Mouse (Mus musculus) splenic B cell, adult 2 months (primary cell): ENCODE data around the gene Icam2.
A peak's percentile ranks its signal among the peaks of the same experiment; 100 is the strongest.

Experiments used
- DNase-seq: peaks from one replicate; pipeline ENCODE4 v3.0.0-alpha.2; 2011; ENCODE audit warnings: low read depth, low spot score
- H3K27me3 ChIP-seq: 2 replicates; pipeline ENCODE4 v1.6.1; 2012; ENCODE audit warnings: mild to moderate bottlenecking, low read length, moderate library complexity, mixed read lengths; ENCODE audit not compliant: control insufficient read depth, poor library complexity, insufficient read depth, severe bottlenecking
- H3K36me3 ChIP-seq: 2 replicates; pipeline ENCODE4 v1.6.1; 2012; ENCODE audit warnings: mild to moderate bottlenecking, low read length, moderate library complexity, mixed read lengths; ENCODE audit not compliant: control insufficient read depth, poor library complexity, insufficient read depth, severe bottlenecking

Icam2 gene

DNA sequence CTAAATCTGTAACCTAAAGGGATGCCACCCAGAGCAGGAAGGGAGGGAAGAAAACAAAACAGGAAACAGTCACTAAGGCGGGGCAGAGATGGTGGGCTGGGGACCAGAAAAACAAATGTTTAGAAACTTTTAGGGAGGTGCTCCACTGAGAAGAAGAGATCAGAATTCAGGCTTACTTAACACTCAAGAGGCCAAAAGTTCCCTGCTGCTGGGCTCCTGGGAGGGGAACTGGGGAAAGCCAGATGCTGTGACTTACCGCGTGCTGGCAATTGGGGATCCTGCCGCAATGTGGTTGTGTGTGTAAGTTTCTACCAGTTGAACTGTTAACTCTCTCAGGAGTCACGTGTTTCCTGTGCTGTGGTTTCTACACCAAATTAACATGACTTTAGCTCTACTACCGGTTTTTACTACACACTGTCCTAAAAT lies at the start of gene Icam2:
TSS of gene Icam2 (minus strand) at position 285 of the 426 bp plus-strand sequence.
- no peaks in the 10 kb centered on the region for H3K27me3 ChIP-seq
- H3K36me3 ChIP-seq, result no peaks in the 10 kb centered on the region; the same call in 1 of the 2 replicates
- DNase-seq, result peak; percentile 88

DNA sequence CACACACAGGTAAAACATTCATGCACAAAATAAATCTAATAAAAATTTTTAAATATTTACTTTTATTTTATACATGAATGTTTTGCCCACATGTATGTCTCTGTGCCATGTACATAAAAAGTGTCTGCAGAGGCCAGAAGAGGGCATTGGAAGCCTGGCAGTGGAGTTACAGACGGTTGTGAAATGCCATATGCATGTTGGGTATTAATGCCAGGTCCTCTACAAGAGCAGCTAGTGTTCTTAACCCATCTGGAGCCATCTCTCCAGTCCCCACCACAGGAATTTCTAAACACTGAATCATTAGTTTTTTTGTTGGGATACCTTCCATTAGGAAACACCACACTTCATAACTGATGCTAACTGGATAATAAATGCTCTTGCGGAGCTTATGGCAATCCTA lies 49.7 kb upstream of the Icam2 start:
- DNase-seq, result no peak
- no peaks in the 10 kb centered on the region for H3K27me3 ChIP-seq
- H3K36me3 ChIP-seq, result no peaks in the 10 kb centered on the region

DNA sequence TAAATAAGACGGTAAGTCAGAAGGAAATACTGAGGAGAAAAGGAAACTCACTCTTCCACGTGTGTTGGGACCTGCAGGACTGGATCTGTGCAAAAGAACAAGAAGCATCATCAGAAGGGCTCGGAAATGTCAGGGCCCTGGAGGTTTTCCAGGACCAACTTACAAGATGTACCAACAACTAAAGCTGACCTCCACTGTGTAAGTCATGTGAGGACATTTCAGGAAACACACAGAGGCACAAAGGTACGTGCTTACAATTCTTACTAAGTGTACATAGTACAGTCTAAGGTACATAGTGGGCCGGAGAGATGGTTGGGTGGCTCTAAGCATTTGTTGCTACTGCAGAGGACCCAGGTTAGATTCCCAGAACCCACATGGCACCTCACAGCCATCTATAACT lies 49.2 kb upstream of the Icam2 start:
- DNase-seq, result no peak
- Histone ChIP-seq H3K27me3 (no peaks in the 10 kb centered on the region), H3K36me3 (no peaks in the 10 kb centered on the region)

DNA sequence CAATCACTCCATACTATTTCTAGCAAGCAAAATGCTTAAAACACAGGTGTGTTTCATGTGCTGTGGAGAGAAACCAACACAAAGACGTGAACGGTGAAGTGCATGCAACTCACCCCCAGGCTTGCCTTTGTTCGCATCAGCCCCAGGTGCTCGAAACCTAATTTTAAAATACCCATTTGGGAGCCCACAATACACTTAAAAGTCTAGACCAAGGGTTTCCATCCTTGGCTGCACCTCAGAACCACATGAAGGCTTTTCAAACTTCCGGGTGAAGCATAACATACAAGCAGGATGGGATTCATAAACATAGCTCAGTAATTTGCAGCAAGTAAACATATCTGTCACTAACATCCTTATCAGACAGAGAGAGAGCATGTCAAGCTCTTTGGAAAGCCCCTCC lies 42.5 kb upstream of the Icam2 start:
- DNase-seq, result no peak

DNA sequence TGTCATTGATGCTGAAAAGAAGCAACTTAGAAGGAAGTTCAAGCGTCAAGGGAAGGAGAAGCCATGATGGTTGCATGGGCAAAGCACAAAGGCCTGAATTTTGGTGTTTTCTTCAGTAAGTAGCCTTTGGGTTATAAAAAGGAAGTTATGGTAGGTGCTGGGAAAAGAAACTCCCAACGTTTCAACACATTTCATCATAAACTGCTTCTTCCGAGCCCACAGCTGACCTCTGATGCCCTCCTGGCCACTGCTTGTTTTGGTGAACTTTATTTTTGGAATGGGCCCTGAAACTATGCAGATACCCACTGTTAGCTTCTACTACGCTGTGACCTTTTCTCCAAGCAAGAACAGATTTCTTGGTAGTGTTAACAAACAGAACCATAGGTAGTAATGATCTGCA lies 41.8 kb upstream of the Icam2 start:
- Histone ChIP-seq H3K36me3 (no peaks in the 10 kb centered on the region), H3K27me3 (no peaks in the 10 kb centered on the region)
- no peak for DNase-seq

More for the DNA sequence above, 42.5 kb upstream of the Icam2 start:
- Histone ChIP-seq H3K36me3 (no peaks in the 10 kb centered on the region), H3K27me3 (no peaks in the 10 kb centered on the region)

DNA sequence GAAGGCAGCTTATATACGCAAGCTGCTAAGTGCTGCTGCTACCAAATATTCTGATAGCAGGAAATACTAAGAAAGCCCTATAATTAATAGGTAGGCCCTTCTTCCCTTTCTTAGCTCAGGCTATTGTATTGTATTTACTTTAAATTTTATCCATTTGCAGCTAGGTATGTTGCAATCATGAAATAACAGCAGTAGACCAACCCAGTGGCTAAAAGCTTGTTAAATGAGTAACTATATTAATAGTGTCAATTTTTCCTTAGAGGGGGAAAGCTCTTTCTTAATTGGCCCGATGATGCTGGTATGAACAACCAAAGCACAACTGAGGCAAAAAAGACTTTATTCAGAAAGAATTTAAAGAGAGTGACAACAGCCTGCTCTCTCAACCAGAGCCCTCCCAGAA lies 40.7 kb upstream of the Icam2 start:
- no peaks in the 10 kb centered on the region for H3K27me3 ChIP-seq
- H3K36me3 ChIP-seq, result no peaks in the 10 kb centered on the region
- no peak for DNase-seq

DNA sequence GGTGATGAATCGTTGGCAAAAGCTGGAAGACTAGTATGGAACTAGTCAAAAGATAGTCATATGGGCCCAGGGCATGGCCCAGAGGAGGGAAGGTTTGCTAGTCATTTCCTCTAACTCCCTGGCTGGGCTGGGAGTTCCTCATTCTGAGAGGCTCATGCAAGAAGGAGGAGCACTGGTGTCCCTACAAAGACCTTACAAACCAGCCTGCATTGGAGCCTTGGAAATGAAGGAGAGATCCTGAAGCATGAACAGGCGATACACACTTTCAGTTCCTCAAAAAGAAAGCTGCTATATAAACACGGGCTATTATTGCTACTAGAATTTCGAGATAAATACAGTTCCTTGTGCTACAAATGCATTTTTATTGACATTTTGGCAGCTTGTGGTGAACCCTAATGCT lies 40.2 kb upstream of the Icam2 start:
- Histone ChIP-seq H3K27me3 (no peaks in the 10 kb centered on the region), H3K36me3 (no peaks in the 10 kb centered on the region)
- DNase-seq, result peak; percentile 47

DNA sequence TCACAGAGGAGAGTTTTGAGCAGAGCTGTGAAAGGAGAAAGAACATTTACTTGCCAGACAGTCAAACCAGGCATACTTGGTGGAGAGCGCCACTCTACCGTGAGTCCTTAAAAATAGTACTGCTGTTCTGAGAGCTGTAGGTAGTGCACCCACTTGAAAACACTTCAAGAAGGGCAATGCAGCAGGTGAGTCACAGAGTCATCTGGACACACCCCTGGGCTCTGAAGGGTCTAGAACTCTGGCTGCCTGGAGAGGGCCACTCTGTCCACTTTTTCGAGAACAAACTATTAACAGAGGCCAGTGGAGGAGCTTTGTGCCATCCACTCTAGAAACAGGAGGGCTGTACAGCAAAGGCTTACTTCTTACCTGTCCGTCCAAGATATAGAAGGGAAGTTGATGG lies 38.6 kb upstream of the Icam2 start:
- H3K27me3 ChIP-seq, result no peaks in the 10 kb centered on the region
- DNase-seq, result no peak
- no peaks in the 10 kb centered on the region for H3K36me3 ChIP-seq

DNA sequence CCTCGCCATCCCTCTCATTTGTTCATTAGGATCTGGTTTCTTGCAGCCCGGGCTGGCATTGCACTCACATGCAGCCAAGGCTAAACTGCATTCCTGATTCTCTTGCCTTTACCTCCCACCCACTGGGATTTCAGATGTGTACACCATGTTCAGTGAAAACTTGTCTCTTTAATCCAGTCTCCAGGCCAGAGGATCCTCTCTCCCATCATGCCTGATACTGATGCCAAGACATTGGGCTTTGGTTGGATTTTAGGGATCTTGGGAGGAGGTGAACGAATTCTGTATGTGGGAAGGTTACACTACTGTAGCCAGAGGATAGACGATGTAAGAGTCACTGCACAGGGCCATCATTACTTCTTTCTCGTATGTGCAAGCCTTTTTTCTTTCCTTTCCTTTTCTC lies 37.3 kb upstream of the Icam2 start:
- Histone ChIP-seq H3K27me3 (no peaks in the 10 kb centered on the region), H3K36me3 (no peaks in the 10 kb centered on the region)
- no peak for DNase-seq

DNA sequence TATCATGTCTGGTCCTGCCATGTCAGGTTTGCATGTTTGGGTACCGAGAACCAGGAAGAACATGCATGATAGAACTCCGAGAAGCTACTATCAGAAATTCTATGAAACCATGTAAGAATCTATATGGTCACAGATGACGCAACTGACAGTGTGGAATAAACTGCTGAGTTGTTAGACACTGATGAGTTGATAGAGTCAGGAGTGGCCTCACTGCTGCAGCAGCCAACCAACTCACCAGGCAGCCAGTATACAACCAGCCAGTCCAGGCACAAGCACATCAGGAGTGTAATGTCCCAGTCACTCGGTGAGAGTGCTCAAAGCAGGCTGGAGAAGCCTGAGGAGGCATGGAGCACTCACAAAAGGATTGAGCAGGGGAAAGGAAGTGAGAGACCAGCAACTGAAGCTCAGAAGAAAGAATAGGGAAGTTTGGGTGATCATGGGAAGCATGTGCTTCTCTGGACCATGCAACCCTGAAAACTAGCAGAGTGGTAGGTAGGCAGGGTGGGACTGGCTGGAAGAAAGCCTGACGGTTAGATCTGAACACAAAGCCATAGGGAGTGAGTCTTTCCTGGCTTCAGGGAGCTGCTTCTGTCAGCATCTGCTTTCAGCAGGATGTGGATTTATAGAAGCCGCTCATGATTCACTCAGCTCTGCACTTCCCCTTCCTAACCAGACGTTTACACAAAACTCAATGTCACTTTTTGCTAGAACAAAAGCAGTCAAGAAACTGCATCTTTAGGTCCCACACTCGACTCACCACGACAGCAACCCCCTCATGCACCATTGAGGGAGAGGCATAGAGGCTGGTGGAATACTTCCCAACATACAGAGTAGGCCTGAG lies 31.6 kb upstream of the Icam2 start:
- Histone ChIP-seq H3K27me3 (no peaks in the 10 kb centered on the region), H3K36me3 (no peaks in the 10 kb centered on the region)
- peak; percentile 47 for DNase-seq

DNA sequence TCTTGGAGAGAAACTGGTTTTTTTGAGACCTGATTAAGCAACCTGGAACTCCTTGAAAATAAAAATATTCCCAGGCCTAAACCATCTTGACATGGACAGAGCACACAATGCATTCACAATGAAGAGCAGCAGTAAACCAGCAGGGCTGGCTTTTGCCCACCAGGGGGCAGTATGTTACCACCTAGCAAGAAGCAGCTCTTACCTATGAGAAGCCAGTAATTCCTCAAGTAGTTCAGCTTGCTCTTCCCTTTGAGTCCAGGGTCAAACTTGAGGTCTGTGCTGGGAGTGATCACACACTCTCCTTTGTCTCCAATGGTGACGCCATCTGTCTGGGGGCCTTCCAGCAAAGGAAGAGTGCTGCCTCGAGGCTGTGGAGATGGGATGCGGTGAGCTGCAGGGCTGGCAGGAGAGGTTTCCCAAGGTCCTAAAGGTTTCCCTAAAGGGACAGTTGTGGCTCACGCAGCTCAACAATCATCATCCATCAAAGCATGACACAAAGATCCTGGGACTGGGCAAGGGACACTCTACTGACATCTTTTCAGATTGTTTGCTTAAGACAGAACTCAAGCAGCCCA lies 30.8 kb upstream of the Icam2 start:
- Histone ChIP-seq H3K36me3 (no peaks in the 10 kb centered on the region), H3K27me3 (no peaks in the 10 kb centered on the region)
- DNase-seq, result peak; percentile 94

DNA sequence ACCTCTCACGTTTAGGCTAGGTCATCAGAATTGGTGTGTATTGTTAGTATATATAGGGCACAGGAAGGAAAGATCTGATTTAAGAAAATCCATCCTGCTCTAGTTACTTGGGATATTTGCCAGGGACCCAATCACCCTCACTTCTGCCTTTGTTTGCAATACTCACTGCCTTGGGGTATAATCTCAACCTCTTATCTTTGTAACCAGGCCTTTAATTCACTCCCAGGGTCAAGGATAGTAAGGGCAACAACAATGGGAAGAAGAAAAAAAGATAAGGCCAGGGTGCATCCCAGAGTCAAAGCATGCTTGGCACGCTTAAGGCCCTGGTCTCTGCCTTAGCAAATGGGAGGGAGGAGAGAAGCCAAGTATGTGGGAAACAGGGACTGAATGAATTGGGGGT lies 30.0 kb upstream of the Icam2 start:
- DNase-seq, result no peak
- H3K36me3 ChIP-seq, result no peaks in the 10 kb centered on the region
- no peaks in the 10 kb centered on the region for H3K27me3 ChIP-seq

DNA sequence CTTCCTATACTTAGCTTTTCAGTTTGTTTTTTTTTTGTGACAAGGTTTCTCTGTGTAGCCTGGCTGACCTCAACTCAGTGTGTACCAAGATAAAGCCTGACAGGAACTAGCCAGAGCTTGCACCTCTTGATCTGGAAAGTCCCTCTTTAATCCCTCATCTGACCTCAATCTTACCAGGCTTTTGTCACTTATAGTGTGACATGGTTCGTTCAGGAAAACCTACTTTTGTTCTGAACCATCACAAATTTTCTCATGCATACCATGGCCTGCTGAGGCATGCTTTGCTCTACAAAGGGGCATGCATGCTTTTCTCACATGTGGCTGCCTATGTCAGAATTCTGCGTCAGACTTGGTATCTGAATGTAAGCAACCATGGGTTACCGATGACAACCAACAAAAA lies 28.5 kb upstream of the Icam2 start:
- Histone ChIP-seq H3K27me3 (no peaks in the 10 kb centered on the region), H3K36me3 (no peaks in the 10 kb centered on the region)
- DNase-seq, result no peak

DNA sequence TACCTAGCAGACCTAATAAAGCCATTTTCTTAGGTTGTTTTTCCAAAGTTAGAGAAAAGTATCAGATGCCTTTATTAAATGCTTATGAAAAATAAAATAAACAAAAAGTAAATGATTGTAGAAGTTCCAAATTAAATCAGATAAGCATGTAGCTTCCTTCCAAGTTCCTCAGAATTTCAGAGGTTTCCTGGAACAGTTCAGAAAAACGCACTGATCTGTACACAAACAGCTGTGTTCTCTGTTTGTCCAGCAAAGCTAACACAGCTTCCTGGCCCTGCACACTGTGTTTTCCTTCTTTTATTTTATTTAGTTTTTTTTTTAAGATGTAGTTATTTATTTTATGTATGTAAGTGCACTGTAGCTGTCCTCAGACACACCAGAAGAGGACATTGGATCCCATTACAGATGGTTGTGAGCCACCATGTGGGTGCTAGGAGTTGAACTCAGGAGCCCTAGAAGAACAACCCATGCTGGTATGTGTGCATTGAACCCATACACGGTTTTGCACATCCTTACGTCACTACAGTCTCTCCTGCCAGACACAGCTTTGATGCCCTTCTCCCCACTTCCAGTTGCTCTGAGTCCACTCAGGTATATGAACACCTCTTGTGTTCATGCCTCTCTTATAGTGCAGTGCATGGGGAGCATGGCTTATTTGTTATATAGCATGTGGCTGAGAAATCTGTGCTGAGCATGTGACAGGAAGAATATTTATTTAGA lies 24.9 kb upstream of the Icam2 start:
- Histone ChIP-seq H3K27me3 (no peaks in the 10 kb centered on the region), H3K36me3 (no peaks in the 10 kb centered on the region)
- no peak for DNase-seq

DNA sequence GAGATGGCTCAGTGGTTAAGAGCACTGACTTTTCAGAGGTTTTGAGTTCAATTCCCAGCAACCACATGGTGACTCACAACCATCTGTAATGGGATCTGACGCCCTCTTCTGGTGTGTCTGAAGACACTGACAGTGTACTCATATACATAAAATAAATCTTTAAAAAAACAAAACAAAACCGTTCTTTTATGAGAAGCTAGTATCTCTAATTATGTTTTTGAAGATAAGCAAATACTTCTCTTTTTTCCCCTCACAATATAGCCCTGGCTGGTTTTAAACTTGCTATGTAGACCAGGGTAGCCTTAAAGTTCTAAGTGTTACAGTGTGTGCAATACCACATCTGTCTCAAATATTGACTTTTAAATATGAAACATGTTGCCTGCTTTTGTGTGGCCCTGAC lies 23.3 kb upstream of the Icam2 start:
- DNase-seq, result no peak
- no peaks in the 10 kb centered on the region for H3K27me3 ChIP-seq
- peaks cover 2% of the 10 kb centered on the region for H3K36me3 ChIP-seq
